Mouse (Mus musculus) forebrain, embryonic 15.5 days (tissue): Measurements from ENCODE around the gene Ercc6. TPM values are rescaled to one million over a fixed set of nuclear protein-coding genes. Genes with fewer than 3 reads are reported as not detected.
A peak's percentile ranks its signal among the peaks of the same experiment; 100 is the strongest.

Source experiments
- ATAC-seq: fragments of 200-750 bp; cut with Nextera tagmentation; replicated peaks from 2 replicates; pipeline ENCODE4 v1.8.0; 2017; ENCODE audit warnings: mild to moderate bottlenecking, moderate TSS enrichment, moderate library complexity
- H3K27ac ChIP-seq: fragments of 300-500 bp; sonication (generic); replicated peaks from 2 replicates; pipeline ENCODE4 v1.5.1; 2015; ENCODE audit warnings: mild to moderate bottlenecking, inconsistent platforms
- H3K27me3 ChIP-seq: fragments of 300-500 bp; sonication (generic); 2 replicates; pipeline ENCODE4 v1.6.1; 2015; ENCODE audit warnings: inconsistent platforms
- H3K36me3 ChIP-seq: fragments of 300-500 bp; sonication (generic); 2 replicates; pipeline ENCODE4 v1.6.1; 2015; ENCODE audit warnings: mild to moderate bottlenecking, inconsistent platforms
- H3K4me1 ChIP-seq: fragments of 300-500 bp; sonication (generic); 2 replicates; pipeline ENCODE4 v1.6.1; 2015; ENCODE audit warnings: inconsistent platforms
- H3K4me2 ChIP-seq: fragments of 300-500 bp; sonication (generic); replicated peaks from 2 replicates; pipeline ENCODE4 v1.6.1; 2015; ENCODE audit warnings: mild to moderate bottlenecking, inconsistent platforms
- H3K4me3 ChIP-seq: fragments of 300-500 bp; sonication (generic); 2 replicates; pipeline ENCODE4 v1.5.1; 2015; ENCODE audit warnings: mild to moderate bottlenecking, inconsistent platforms
- H3K9ac ChIP-seq: fragments of 300-500 bp; sonication (generic); replicated peaks from 2 replicates; pipeline ENCODE4 v1.6.1; 2015; ENCODE audit warnings: mild to moderate bottlenecking, inconsistent platforms
- H3K9me3 ChIP-seq: fragments of 300-500 bp; sonication (generic); 2 replicates; pipeline ENCODE4 v1.6.1; 2016; ENCODE audit warnings: inconsistent platforms
- WGBS: fragments of 180-500 bp; shearing (Covaris S2); methylation state at CpG from one replicate; pipeline ENCODE4 v1.1.7; 2015; ENCODE audit warnings: mixed read lengths; 5-methylcytosine and 5-hydroxymethylcytosine counted together
- polyA plus RNA-seq: library from polyadenylated mRNA; unstranded; fragments of >200 nt; fragmentation: Nextera tagmentation; extraction: Ambion mirVana; gene quantifications from 2 replicates; pipeline ENCODE4 v1.2.1, GENCODE M21; 2015

The Ercc6 gene
- polyA plus RNA-seq, 1 experiment from 2014 or later, result 28.5 TPM

- under 1% methylated on average over 78 of the region's 78 CpGs for WGBS
Measured at GRCm38 (mm10) chr14:32597232-32598231, 84.2 kb downstream of the Ercc6 start.

GRCm38 (mm10) chr14:32598437-32599219 lies 85.3 kb downstream of the Ercc6 start:
- Histone ChIP-seq H3K9ac (no peak overlapping the region), H3K4me3 (no peak overlapping the region), H3K9me3 (no peaks in the 10 kb centered on the region), H3K36me3 (no peaks in the 10 kb centered on the region), H3K27ac (no peak overlapping the region), H3K4me1 (peaks cover 34% of the 10 kb centered on the region), H3K27me3 (peaks cover 88% of the 10 kb centered on the region), H3K4me2 (no peak overlapping the region; the same call in 1 of the 2 replicates)
- no peak for ATAC-seq
- WGBS, result 4% methylated on average over 23 of the region's 23 CpGs

More at GRCm38 (mm10) chr14:32597232-32598231, 84.2 kb downstream of the Ercc6 start:
- no peaks in the 10 kb centered on the region for H3K9me3 ChIP-seq
- peak overlapping the region; percentile 39 for H3K4me2 ChIP-seq
- no peak overlapping the region for H3K9ac ChIP-seq
- peaks cover 91% of the 10 kb centered on the region for H3K27me3 ChIP-seq
- peaks cover 34% of the 10 kb centered on the region for H3K4me1 ChIP-seq
- H3K27ac ChIP-seq, result no peak overlapping the region
- peak overlapping the region; percentile 27 for H3K4me3 ChIP-seq
- ATAC-seq, result peak; percentile 58
- H3K36me3 ChIP-seq, result no peaks in the 10 kb centered on the region

- Histone ChIP-seq H3K4me3 (peak within 1 kb of the TSS; percentile 25), H3K27me3 (peaks cover 86% of the 10 kb centered on the region), H3K4me1 (peaks cover 34% of the 10 kb centered on the region), H3K9me3 (no peaks in the 10 kb centered on the region), H3K9ac (no peak within 1 kb of the TSS; the same call in 1 of the 2 replicates), H3K4me2 (peak within 1 kb of the TSS; percentile 43), H3K27ac (no peak within 1 kb of the TSS), H3K36me3 (no peaks in the 10 kb centered on the region)
- WGBS, result under 1% methylated on average over 53 of the region's 53 CpGs
- ATAC-seq, result peak; percentile 62
Measured at GRCm38 (mm10) chr14:32599290-32600041, 86.1 kb downstream of the Ercc6 start, which contains the start of gene Prrxl1. Gene Prrxl1 (plus strand): TSS chr14:32599407.

GRCm38 (mm10) chr14:32600110-32600509 lies 86.8 kb downstream of the Ercc6 start:
- Histone ChIP-seq H3K4me2 (0 out of 2 replicates have a peak overlapping the region, but pooled peaks have one; percentile 43), H3K4me3 (no peak overlapping the region), H3K27me3 (peaks cover 80% of the 10 kb centered on the region), H3K27ac (no peak overlapping the region), H3K4me1 (peaks cover 34% of the 10 kb centered on the region), H3K9ac (no peak overlapping the region), H3K9me3 (no peaks in the 10 kb centered on the region), H3K36me3 (no peaks in the 10 kb centered on the region)
- ATAC-seq, result 0 out of 2 replicates have a peak, but pooled peaks have one; percentile 5
- 4% methylated on average over 16 of the region's 16 CpGs for WGBS

GRCm38 (mm10) chr14:32605508-32605907 lies 92.2 kb downstream of the Ercc6 start:
- H3K4me1 ChIP-seq, result no peaks in the 10 kb centered on the region
- H3K9me3 ChIP-seq, result no peaks in the 10 kb centered on the region
- ATAC-seq, result no peak
- peaks cover 29% of the 10 kb centered on the region for H3K27me3 ChIP-seq
- H3K4me3 ChIP-seq, result no peak overlapping the region
- 48% methylated on average over 15 of the region's 15 CpGs for WGBS
- no peaks in the 10 kb centered on the region for H3K36me3 ChIP-seq
- no peak overlapping the region for H3K27ac ChIP-seq
- H3K4me2 ChIP-seq, result no peak overlapping the region
- no peak overlapping the region for H3K9ac ChIP-seq

GRCm38 (mm10) chr14:32606316-32606715 lies 93.0 kb downstream of the Ercc6 start:
- WGBS, result 45% methylated on average over 8 of the region's 8 CpGs
- Histone ChIP-seq H3K27ac (no peak overlapping the region), H3K9ac (no peak overlapping the region), H3K9me3 (no peaks in the 10 kb centered on the region), H3K36me3 (no peaks in the 10 kb centered on the region), H3K4me3 (no peak overlapping the region), H3K4me1 (no peaks in the 10 kb centered on the region), H3K4me2 (no peak overlapping the region), H3K27me3 (peaks cover 21% of the 10 kb centered on the region)
- ATAC-seq, result no peak

GRCm38 (mm10) chr14:32609392-32609791 lies 96.1 kb downstream of the Ercc6 start:
- no peak for ATAC-seq
- H3K27me3 ChIP-seq, result no peaks in the 10 kb centered on the region
- 27% methylated on average over 3 of the region's 3 CpGs for WGBS
- H3K36me3 ChIP-seq, result no peaks in the 10 kb centered on the region
- no peaks in the 10 kb centered on the region for H3K9me3 ChIP-seq
- no peaks in the 10 kb centered on the region for H3K4me1 ChIP-seq
- H3K9ac ChIP-seq, result no peak overlapping the region
- no peak overlapping the region for H3K27ac ChIP-seq
- no peak overlapping the region for H3K4me3 ChIP-seq
- H3K4me2 ChIP-seq, result no peak overlapping the region

GRCm38 (mm10) chr14:32617253-32617652 lies 103.9 kb downstream of the Ercc6 start:
- WGBS, result 94% methylated on average over 5 of the region's 5 CpGs
- no peaks in the 10 kb centered on the region for H3K9me3 ChIP-seq
- H3K27ac ChIP-seq, result no peak overlapping the region
- no peak for ATAC-seq
- H3K9ac ChIP-seq, result no peak overlapping the region
- H3K4me1 ChIP-seq, result no peaks in the 10 kb centered on the region
- H3K27me3 ChIP-seq, result no peaks in the 10 kb centered on the region
- H3K4me2 ChIP-seq, result no peak overlapping the region
- H3K4me3 ChIP-seq, result no peak overlapping the region
- no peaks in the 10 kb centered on the region for H3K36me3 ChIP-seq

GRCm38 (mm10) chr14:32624245-32624644 lies 110.9 kb downstream of the Ercc6 start:
- H3K9ac ChIP-seq, result no peak overlapping the region
- WGBS, result 79% methylated on average over 3 of the region's 3 CpGs
- H3K36me3 ChIP-seq, result no peaks in the 10 kb centered on the region
- H3K4me1 ChIP-seq, result no peaks in the 10 kb centered on the region
- H3K27ac ChIP-seq, result no peak overlapping the region
- no peak overlapping the region for H3K4me2 ChIP-seq
- H3K27me3 ChIP-seq, result no peaks in the 10 kb centered on the region
- no peak for ATAC-seq
- no peak overlapping the region for H3K4me3 ChIP-seq
- no peaks in the 10 kb centered on the region for H3K9me3 ChIP-seq

- 92% methylated on average over 7 of the region's 7 CpGs for WGBS
- Histone ChIP-seq H3K36me3 (no peaks in the 10 kb centered on the region), H3K27me3 (no peaks in the 10 kb centered on the region), H3K9ac (no peak overlapping the region), H3K4me2 (no peak overlapping the region), H3K27ac (no peak overlapping the region), H3K4me1 (no peaks in the 10 kb centered on the region), H3K4me3 (no peak overlapping the region), H3K9me3 (no peaks in the 10 kb centered on the region)
- no peak for ATAC-seq
Measured at GRCm38 (mm10) chr14:32624811-32625210, 111.5 kb downstream of the Ercc6 start.

GRCm38 (mm10) chr14:32627271-32627670 lies 114.0 kb downstream of the Ercc6 start:
- H3K4me2 ChIP-seq, result no peak overlapping the region

More at GRCm38 (mm10) chr14:32627271-32627670, 114.0 kb downstream of the Ercc6 start:
- ATAC-seq, result no peak
- no peak overlapping the region for H3K4me3 ChIP-seq
- H3K27me3 ChIP-seq, result no peaks in the 10 kb centered on the region
- no peak overlapping the region for H3K27ac ChIP-seq
- H3K36me3 ChIP-seq, result no peaks in the 10 kb centered on the region
- 18% methylated on average over 2 of the region's 2 CpGs for WGBS
- no peaks in the 10 kb centered on the region for H3K4me1 ChIP-seq
- no peaks in the 10 kb centered on the region for H3K9me3 ChIP-seq
- H3K9ac ChIP-seq, result no peak overlapping the region
